Mouse (Mus musculus) layer of hippocampus, postnatal 14 days (tissue): Measurements from ENCODE around the gene Fmnl1. TPM values are rescaled to one million over a fixed set of nuclear protein-coding genes. Genes with fewer than 3 reads are reported as not detected.

ENCODE experiments used
- total RNA-seq, 2 experiments: library from RNA; stranded (reverse); gene quantifications; 2 replicates each; pipeline ENCODE4 v1.2.3; 2021

Gene Fmnl1
- total RNA-seq, 2 experiments from 2014 or later = 120 to 128 TPM

Other genes starting within 250 kb of the Fmnl1 start
- 1 to 10 TPM in 1 of 2 experiments, under 1 TPM in 1; 0.91 to 1.4 TPM for gene Kif18b, start 246.0 kb upstream of the Fmnl1 start, total RNA-seq
- 10 to 100 TPM; 36.0 to 37.8 TPM for gene C1ql1, start 224.4 kb upstream of the Fmnl1 start, total RNA-seq
- 100 to 1,000 TPM; 112 to 113 TPM for gene Nmt1, start 142.9 kb upstream of the Fmnl1 start, total RNA-seq
- gene Dcakd, start 142.8 kb upstream of the Fmnl1 start, total RNA-seq = 100 to 1,000 TPM; 113 to 128 TPM
- 10 to 100 TPM in 1 of 2 experiments, 1 to 10 TPM in 1; 9.7 to 10.3 TPM for gene Plcd3, start 69.4 kb upstream of the Fmnl1 start, total RNA-seq
- gene Acbd4, start 69.4 kb upstream of the Fmnl1 start, total RNA-seq = 10 to 100 TPM; 71.0 to 80.3 TPM
- 10 to 100 TPM; 50.8 to 53.8 TPM for gene Hexim1, start 54.9 kb upstream of the Fmnl1 start, total RNA-seq
- 10 to 100 TPM; 11.2 to 16.1 TPM for gene Hexim2, start 38.7 kb upstream of the Fmnl1 start, total RNA-seq
- 1 to 10 TPM; 1.4 TPM for gene 1700023F06Rik, start 37.5 kb downstream of the Fmnl1 start, total RNA-seq
- gene Spata32, start 47.3 kb downstream of the Fmnl1 start, total RNA-seq = 1 to 10 TPM in 1 of 2 experiments, under 1 TPM in 1; 0.69 to 1.4 TPM
- gene Map3k14, start 96.4 kb downstream of the Fmnl1 start, total RNA-seq = 1 to 10 TPM; 2.4 to 3.0 TPM
- gene Arhgap27, start 192.6 kb downstream of the Fmnl1 start, total RNA-seq = 10 to 100 TPM in 1 of 2 experiments, 1 to 10 TPM in 1; 9.8 to 10.1 TPM
- gene Plekhm1, start 241.6 kb downstream of the Fmnl1 start, total RNA-seq = 10 to 100 TPM; 17.0 to 17.7 TPM